Mouse (Mus musculus): Measurements from ENCODE around the gene 4931414P19Rik.

GRCm38 (mm10) chr14:54583681-54584338, 22.0 kb downstream of the 4931414P19Rik start:
- TF ChIP-seq POLR2A (IDR thresholded peaks at IDR 0.05; ENCODE audit: extremely low read depth, insufficient read depth, low read length) (no peak), CTCF (IDR thresholded peaks at IDR 0.05; ENCODE audit: extremely low read depth, insufficient read depth, low read length) (peak; percentile 59)
